Mouse (Mus musculus) embryonic fibroblast, embryonic 13.5 days (primary cell): Measurements from ENCODE around the gene Lrrc9. TPM values are rescaled to one million over a fixed set of nuclear protein-coding genes. Genes with fewer than 3 reads are reported as not detected.
A peak's percentile ranks its signal among the peaks of the same experiment; 100 is the strongest.

Experiments
- H3K27ac ChIP-seq: 2 replicates; pipeline ENCODE4 v1.5.1; 2012; ENCODE audit warnings: low read length, control low read depth, inconsistent platforms; ENCODE audit not compliant: insufficient read depth
- H3K4me1 ChIP-seq: 2 replicates; pipeline ENCODE4 v1.6.1; 2011; ENCODE audit warnings: low read length; ENCODE audit not compliant: control insufficient read depth, insufficient read depth
- H3K4me3 ChIP-seq: 2 replicates; pipeline ENCODE4 v1.5.1; 2011; ENCODE audit warnings: mild to moderate bottlenecking, control low read depth, low read length; ENCODE audit not compliant: insufficient read depth
- CTCF ChIP-seq: IDR thresholded peaks from 2 replicates; pipeline ENCODE4 v1.5.1; 2011; ENCODE audit warnings: mild to moderate bottlenecking, control low read depth, low read length, moderate library complexity, borderline replicate concordance; ENCODE audit not compliant: insufficient read depth
- POLR2A ChIP-seq: IDR thresholded peaks from 2 replicates; pipeline ENCODE4 v1.6.1; 2011; ENCODE audit warnings: low read depth, mild to moderate bottlenecking, control low read depth, low read length, moderate library complexity
- polyA plus RNA-seq: library from polyadenylated mRNA; stranded (reverse); fragments of >200 nt; gene quantifications from 2 replicates; pipeline ENCODE4 v1.2.4, GENCODE M21; 2011; ENCODE audit warnings: low read depth; ENCODE audit not compliant: missing spikeins, insufficient read length

The Lrrc9 gene
- polyA plus RNA-seq, 1 experiment, result 0.67 TPM

DNA sequence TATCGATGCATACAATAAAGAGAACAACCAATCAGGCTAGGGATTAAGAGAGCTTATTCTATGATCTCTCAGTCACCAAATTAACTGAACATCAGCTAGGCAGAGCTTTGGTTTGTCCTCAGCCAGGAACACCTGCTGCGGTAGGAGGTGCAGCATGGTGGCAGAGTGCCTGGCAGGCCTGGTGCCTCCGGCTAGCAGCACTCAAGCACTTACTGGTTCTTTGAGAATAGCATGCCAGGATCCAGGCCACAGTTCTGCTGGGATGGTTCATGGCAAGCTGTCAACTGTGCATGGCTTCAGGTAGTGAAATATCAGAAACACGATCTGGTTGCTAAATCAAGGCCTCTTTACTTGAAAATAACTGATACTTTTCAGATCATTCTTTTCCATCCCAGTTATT lies 26.1 kb downstream of the Lrrc9 start:
- Histone ChIP-seq H3K4me1 (no peaks in the 10 kb centered on the region), H3K4me3 (no peak overlapping the region), H3K27ac (no peak overlapping the region)
- TF ChIP-seq CTCF (no peak), POLR2A (no peak)

DNA sequence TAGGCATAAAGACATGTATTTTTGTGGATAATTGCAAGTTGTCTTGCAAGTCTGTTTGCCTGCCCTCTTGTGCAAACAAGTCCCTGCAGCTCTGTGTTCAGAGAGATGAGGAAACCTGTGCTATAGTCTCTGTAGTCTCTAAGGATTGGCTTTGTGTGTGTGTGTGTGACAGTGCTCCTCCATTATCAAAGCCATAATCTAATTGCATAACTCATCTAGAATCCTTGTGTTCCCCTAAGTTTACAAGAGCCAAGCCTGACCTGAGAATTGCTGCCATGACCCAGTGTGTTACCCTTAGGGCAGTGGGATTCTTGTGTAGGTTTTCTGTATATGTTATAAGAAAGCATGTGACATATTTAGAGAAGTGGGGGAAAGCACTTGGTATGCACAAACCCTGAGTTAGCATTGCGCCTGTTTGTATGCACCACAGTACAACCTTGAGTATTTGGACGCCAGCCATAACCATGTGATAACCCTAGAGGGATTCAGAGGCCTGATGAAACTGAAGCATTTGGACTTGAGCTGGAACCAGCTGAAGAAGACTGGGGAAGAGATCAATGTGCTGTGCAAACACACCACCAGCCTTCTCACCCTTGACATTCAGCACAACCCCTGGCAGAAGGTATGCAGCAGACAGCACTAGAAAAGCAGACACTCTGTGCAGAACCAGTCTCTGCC lies 35.2 kb downstream of the Lrrc9 start:
- H3K4me1 ChIP-seq, result no peaks in the 10 kb centered on the region
- TF ChIP-seq CTCF, result no peak
- TF ChIP-seq POLR2A, result no peak
- H3K27ac ChIP-seq, result no peak overlapping the region
- H3K4me3 ChIP-seq, result no peak overlapping the region

DNA sequence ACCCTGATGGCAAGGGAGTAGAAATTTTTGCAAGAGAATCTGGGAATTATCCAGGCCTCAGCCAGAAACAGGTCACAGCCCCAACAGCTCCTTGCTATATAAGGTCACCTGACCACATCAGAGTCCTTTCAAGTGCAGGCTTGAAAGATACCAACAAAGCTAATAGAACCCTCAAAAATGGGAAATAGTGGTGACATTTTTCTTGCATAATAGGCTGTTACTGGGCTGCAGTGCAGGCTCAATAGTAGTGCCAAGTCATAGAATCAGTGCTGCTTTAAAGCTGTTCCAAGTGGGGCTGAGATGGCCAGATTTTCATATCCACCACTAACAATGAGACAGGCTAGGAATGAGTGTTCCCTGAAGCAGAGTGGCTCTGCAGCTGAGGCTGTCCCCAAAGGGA lies 40.6 kb downstream of the Lrrc9 start:
- Histone ChIP-seq H3K27ac (no peak overlapping the region), H3K4me3 (no peak overlapping the region), H3K4me1 (no peaks in the 10 kb centered on the region)
- TF ChIP-seq CTCF, result no peak
- TF ChIP-seq POLR2A, result no peak

DNA sequence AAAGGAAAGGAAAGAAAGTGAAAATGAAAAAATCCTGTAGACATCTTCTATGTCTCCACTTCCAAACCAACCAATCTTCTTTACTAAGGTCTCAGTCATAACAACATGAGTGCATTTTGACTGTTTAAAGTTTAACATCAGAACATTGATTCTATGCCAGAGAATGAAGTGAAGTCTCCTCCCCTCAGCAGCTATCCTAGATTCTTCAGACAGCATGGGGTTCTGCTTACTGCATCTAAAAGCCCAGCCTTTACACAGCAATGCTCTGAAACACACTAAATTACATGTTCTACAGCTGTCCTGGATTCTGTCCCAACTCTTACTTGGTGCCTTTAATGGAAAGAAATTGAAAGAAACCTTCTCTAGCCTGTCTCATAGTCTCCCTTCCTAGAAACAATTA lies 43.2 kb downstream of the Lrrc9 start:
- no peak overlapping the region for H3K27ac ChIP-seq
- no peak for TF ChIP-seq CTCF
- TF ChIP-seq POLR2A, result no peak
- H3K4me1 ChIP-seq, result no peaks in the 10 kb centered on the region
- no peak overlapping the region for H3K4me3 ChIP-seq

DNA sequence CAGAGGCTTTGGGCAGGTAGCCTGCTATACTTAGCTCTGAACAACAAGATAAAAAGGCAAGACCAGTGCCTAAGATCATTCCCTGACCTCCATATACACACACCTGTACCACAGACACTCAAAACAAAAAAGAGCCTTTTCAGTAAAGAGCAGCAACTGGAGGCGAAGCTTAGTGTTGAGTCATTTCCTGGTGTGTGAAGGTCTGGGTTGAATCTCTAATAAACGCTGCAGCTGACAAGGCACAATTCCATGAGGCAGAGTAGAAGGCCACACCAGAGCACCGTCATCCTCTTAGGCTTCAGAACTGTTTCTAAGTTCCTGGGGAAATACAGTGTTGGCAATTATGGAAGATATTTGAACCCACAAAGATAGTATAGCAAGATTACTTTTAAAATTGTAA lies 45.8 kb downstream of the Lrrc9 start:
- H3K27ac ChIP-seq, result no peak overlapping the region
- TF ChIP-seq POLR2A, result no peak
- TF ChIP-seq CTCF, result no peak
- H3K4me3 ChIP-seq, result no peak overlapping the region
- H3K4me1 ChIP-seq, result no peaks in the 10 kb centered on the region

DNA sequence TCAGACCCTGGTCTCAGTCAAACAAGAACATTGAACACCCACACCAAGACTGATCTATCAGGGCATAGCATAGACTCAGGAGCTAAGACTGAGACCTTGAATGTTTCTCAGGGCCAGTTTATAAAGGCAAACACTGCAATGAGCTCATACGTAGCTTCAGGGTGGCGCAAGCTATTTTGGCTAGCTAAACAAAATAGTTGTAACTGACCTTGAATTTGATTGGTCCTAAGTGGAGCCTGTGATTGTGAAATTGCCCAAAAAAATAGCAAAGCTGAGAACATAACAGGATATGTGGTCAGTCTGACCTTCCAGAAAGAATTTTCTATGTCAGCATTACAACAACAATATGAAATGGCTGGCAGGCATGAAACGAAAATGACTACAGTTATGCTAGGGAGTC lies 48.3 kb downstream of the Lrrc9 start:
- Histone ChIP-seq H3K27ac (peak overlapping the region; percentile 52; the same call in 1 of the 2 replicates), H3K4me1 (no peaks in the 10 kb centered on the region), H3K4me3 (no peak overlapping the region)
- TF ChIP-seq CTCF (no peak), POLR2A (no peak)

DNA sequence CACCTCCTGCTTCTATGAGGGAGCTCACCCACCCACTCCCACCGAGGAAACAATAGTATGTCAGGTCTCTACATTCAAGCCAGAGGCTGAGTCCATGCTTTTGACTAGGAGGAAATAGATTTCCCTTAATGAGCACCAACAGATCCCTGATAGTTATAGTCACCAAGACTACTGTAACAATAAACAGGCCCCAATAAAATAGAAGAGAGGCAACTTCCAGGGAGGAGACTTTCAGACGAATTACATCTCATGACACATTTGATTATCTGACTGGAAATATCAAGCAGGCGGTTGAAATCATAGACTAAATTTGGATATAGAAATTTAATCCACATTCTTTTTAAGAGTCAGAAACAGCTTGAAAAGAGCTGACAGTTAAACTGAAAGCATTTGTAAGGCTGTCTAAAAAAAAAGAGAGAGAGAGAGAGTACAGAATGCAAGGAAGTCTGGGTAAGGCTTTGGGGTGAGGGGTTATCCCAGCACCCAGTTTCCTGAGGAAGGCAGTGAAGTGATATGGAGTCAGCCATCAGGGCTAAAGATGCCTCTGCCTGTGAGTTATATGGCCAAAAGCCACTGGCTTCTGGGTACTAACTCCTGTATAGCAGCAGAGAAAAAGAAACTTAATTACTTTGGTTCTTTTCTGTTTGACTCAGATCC lies 49.5 kb downstream of the Lrrc9 start:
- Histone ChIP-seq H3K4me3 (no peak overlapping the region), H3K4me1 (no peaks in the 10 kb centered on the region), H3K27ac (no peak overlapping the region)
- TF ChIP-seq POLR2A (no peak), CTCF (no peak)

DNA sequence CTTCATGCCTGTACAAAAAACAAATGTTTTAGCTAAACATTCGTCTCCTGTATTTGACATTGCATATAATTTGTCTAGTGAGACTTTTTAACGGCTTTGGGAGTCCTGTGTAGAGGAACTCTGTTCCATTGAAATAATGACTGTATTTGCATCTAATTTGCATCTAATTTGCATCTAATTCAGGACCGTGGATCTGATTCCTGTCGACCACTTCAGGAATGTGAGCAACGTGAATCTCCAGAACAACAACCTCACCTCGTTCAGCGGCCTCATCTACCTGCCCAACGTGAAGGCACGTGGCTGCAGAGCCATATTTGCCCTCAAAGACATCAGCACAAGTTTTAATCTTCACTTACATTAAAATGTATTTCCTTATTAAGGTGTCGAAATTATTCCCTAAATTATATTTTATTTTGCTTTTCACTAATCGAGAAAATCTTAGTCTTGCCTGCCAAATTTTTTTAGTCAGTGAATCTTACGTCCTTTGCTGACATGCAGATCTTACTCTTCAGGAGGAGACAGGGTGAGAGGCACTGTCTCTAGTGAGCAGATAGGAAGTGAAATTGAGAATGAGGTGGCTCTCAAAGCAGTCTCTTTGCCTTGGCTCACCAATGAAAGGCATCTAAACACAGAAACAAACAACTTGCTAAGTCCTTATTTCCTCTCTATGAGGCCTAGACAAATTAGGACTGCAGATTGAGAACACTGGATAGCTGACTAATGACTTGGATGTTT lies 55.4 kb downstream of the Lrrc9 start:
- no peak overlapping the region for H3K27ac ChIP-seq
- no peaks in the 10 kb centered on the region for H3K4me1 ChIP-seq
- no peak for TF ChIP-seq CTCF
- no peak for TF ChIP-seq POLR2A
- no peak overlapping the region for H3K4me3 ChIP-seq

DNA sequence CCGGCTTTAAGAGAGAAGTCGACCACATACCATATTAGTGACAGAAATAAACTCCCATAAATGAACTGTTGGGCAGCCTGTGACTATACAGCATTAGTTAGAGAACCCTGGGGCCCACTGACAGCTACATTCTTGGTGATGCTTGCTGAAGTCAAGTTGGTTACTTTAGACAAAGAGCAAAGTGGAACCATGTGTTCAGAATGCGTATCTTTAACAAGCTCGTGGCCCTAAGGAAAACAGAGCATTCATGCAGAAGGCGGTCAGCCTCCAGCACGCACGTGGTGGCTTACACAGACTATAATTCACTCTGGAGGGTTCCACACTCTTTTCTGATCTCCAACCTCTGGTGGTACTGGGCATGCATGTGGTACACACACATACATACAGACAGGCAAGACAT lies 67.9 kb downstream of the Lrrc9 start:
- TF ChIP-seq POLR2A (no peak), CTCF (no peak)
- Histone ChIP-seq H3K4me1 (no peaks in the 10 kb centered on the region), H3K4me3 (no peak overlapping the region), H3K27ac (no peak overlapping the region)

DNA sequence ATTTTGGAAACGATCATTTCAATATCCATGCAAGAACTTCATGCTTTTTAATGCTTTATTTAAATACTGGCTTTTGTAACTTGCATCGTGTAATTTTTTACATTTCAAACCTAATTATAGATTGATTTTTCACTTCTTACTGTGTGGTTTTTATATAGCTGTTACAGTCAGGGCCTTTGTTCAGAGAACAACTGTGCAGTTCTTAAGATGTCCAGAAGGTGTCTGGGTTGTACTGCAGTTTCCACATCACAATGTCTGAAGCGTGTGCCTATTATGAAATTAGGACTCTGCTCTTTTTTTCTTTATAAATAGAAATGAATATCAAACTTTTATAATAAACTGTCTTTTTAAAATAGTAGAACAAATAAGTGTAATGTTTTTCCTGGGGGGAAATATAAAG lies 73.8 kb downstream of the Lrrc9 start:
- H3K27ac ChIP-seq, result no peak overlapping the region
- no peaks in the 10 kb centered on the region for H3K4me1 ChIP-seq
- no peak overlapping the region for H3K4me3 ChIP-seq
- no peak for TF ChIP-seq POLR2A
- no peak for TF ChIP-seq CTCF
